Mouse (Mus musculus): Measurements from ENCODE around the gene Adad2.

The Adad2 gene

DNA sequence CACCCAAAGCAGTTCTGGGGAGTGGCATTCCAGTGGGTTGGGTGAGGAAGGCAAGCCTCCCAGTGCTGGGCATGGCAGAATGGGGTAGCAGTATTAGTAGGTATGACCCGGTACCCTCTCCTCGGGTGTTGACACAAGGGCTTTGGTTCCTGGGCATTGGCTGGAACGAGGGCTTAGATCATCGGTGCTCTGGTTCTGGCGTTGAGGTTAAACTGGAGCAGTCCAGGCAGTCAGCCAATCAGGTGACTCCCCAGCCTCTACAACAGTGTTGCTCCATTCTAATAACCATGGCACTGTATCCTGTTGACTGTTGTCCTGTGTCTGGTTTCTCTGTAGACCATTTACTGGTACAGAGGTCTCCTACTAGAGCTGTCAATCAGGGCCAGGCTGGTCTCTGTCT, 5.0 kb downstream of the Adad2 start:
- DNase-seq, result no peak

DNA sequence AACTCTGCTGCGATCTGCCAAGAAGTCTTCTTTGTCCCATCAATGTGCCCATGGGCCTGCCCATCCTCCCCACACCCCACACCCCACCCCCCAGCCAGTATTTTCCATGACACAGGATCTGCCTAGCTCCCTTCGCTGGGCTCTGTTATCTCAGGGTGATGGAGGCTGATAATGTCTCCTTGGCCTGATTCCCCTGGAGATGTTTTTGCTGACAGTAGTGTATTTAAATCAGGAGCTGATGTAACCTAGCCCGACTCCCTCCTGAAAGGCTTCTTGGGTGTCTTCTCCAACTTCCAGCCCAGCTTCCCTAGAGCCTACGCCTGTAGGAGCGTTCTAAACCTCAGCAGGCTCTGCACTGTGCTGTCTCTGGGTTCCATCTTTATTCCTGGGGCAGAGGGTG, 6.3 kb downstream of the Adad2 start:
- no peak for DNase-seq

GRCm38 (mm10) chr8:119620116-119620840, 7.7 kb downstream of the Adad2 start:
- no peak for DNase-seq

- no peak for DNase-seq
Observed at GRCm38 (mm10) chr8:119620848-119621465, 8.4 kb downstream of the Adad2 start.

GRCm38 (mm10) chr8:119622555-119622954, 10.0 kb downstream of the Adad2 start:
- DNase-seq, result no peak

DNA sequence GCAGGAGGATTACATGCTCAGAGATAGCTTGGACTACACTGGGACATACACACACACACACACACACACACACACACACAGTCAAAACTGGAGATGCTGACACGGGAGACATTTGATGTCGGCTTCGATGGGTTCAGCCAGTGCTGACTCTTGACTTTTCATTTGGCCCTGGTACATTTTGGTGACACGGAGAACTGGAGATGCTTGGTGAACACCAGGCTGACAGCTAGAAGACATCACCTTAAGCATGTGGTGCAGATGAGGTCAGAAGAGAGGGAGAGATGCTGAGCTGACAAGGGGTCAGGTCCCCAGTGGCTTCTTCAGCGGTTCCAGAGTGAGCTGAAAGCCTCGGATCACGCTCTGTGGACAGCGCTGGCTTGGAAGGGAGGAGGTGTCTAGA, 10.5 kb downstream of the Adad2 start:
- DNase-seq, result no peak

- no peak for DNase-seq
Observed at GRCm38 (mm10) chr8:119623744-119624143, 11.2 kb downstream of the Adad2 start.

DNA sequence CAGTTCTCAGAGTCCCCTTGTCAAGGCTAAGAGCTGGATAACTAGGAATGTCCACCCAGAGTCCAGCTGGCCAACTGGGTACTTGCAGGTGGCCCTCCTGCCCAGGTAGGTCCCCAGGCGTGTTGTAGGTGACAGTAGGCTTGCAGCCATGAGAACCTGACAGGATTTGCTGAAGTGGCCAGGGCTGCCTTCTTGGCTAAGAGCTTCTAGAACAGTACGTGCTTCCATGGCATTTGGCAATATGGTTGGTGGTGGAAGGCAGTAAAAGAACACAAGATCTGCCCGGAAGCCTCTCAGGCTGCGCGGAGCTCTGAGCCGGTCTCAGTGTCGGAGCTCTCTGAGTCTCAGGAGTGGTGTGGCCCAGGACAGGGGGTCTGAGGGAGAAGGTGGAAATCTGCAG, 12.4 kb downstream of the Adad2 start:
- no peak for DNase-seq

DNA sequence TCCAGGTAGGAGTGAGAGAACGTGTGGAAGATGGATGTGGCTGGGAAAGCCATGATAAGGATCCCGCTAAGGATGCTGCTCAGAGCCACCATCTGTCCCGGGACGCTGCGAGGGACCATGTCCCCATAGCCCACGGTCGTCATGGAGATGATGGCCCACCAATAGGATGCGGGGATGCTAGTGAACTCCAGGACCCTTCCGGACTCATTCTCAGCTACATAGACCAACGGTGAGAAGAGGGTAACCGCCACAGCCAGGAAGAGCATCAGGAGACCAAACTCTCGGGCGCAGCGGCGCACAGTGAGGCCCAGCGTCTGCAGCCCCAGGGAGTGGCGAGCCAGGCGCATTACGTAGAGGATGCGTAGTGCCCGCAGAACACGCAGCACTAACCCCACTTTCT, 13.2 kb downstream of the Adad2 start:
- no peak for DNase-seq

DNA sequence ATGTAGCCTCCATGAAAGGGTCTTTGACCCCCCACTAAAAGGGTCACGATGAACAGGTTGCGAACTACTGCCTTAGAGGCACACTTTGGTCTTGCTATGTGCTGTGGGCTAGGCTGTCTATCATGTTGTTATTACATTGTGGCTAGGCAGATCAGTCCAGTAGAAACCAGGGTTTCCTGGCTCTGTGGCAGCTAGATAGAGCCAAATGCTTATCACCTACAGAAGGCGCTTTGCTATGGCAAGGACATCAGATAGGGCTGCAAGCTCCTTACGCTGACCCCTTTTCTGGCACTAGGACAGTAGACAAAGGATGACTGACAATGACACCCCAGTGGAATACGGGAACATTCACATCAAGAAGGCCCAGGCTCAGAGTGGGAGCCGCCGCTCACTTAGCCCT, 14.7 kb downstream of the Adad2 start:
- DNase-seq, result no peak

GRCm38 (mm10) chr8:119627613-119628359, 15.2 kb downstream of the Adad2 start:
- DNase-seq, result no peak

- no peak for DNase-seq
Observed at GRCm38 (mm10) chr8:119630841-119631240, 18.3 kb downstream of the Adad2 start.

DNA sequence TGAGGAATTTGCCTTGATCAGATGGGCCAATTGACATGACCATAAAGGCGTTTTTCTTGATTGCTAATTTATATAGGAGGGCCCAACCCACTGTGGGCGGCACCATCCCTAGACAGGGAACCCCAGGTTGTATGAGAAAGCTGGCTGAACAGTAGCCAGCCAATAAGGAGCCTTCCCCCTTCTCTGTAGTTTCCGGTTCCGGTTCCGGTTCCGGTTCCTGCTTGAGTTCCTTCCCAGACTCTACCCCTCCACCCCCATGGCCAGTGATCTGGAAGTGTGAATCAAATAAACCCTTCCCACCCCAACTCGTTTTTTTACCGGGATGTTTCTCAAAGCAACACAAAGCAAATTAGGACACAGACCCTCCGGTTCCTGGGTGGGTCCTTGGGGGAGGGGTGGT, 19.7 kb downstream of the Adad2 start:
- no peak for DNase-seq

GRCm38 (mm10) chr8:119632909-119633308, 20.4 kb downstream of the Adad2 start:
- no peak for DNase-seq

GRCm38 (mm10) chr8:119634616-119635336, 22.2 kb downstream of the Adad2 start:
- DNase-seq, result no peak

DNA sequence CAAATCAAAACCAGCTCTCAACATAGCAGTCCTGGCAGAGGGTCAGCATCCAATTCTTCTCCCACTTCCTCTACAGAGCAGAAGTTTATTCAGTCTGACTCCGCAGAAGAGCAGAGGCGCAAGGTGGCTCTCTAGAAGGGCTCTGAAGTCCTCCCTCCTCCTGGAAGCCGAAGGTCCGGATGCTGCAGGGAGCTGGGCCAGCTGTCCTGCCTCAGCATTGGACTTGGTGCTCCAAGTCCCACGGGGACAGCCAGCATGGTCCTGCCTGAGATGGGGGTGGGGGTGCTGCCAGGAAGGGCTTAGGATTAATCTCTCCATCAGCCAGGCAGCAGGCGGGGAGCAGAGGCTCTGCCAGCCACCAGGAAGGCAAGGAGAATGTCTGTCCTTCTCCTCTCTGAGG, 22.8 kb downstream of the Adad2 start, which contains the start of gene Kcng4:
Gene Kcng4, minus strand, starts transcription at position 303 of the 400 bp plus-strand sequence.
- DNase-seq, result no peak

DNA sequence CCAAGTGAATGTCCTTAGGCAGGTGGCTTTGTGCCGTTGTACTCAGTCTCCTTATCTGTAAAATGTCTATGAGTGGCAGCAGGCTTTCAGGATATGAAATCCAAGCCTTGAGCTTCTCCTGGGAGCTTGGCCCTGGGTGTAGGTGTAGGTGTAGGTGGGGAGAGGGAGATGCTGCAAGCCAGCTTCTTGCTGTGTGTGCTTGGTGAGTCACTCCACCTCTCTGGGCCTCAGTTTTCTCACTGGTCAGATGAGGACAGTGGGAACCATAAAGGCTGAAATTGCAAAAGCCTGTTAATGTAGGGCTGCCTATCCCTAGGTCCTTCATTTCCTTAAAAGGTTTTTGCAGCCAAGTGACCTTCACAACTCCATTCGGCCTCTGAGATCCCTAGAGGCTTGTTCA, 23.4 kb downstream of the Adad2 start:
- DNase-seq, result no peak

DNA sequence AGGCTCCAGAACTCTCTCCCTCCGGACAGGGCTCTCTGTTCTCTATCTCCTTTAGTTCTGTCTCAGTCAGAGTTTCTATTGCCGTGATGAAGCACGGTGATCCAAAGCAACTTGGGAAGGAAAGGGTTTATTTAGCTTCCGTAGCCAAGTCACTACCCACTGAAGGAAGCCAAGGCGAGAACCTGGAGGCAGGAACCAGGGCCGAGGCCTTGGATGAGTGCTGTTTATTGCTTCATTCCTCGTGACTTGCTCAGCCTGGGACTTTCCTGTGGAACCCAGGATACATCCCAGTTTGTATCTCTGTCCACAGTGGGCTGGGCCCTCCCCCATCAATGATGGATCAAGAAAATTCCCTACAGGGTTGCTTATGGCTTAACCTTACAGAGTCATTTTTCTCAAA, 24.2 kb downstream of the Adad2 start:
- DNase-seq, result no peak

DNA sequence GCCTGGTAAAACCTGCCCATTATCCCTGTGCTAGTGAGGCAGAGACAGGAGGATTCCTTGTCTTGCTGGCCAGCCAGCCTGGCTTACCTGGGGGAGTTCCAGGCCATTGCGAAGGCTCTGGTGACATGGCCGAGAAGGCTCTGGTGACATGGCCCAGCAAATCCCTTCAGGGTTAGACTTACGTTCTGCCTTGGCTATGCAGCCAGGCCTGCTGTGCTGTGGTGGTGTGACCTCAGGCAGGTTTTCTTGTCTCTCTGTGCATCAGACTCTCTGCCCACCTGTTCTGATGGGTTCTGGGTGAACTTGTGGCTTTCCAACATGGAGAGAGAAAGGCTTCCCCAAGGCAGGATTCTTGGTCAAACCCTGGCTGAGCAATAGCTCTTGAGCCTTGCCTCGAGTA, 24.8 kb downstream of the Adad2 start:
- DNase-seq, result no peak

DNA sequence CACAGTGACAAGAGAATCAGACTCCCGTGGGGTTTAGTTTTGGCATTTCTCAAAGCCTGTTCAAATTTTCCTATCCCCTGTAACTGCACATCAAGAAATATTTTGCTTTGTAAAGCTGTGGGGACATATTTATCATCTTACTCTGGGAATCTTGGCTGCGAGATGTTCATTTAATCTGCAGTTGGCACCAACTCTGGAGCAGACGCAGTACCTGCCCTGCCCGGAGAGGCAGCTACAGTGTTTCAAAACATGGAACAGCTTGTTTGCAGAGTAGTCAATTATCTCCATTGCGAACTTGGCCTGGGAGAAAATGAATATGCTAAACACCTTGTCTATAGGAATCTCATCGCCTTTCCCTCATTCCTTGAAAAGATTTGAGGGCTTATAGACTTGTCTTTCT, 25.7 kb downstream of the Adad2 start:
- no peak for DNase-seq

DNA sequence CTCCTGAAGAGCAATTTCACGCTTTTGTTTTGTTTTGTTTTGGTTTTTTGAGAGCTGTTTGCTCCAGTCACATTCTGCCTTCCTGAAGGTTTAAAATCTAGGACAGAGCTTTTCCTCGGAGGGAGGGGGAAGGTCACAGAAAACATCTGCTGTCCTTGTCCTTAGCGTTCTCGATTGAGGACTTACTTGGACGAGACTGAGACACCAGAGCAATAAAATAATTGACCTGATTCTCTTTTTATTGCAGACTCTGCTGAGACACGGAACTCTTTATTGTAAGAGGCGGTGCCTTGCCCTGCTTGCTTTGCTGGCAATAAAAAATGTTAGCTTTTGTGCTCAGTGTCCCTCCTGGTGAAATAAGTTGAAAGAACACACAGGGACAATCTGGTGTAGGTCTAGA, 27.3 kb downstream of the Adad2 start:
- DNase-seq, result no peak

GRCm38 (mm10) chr8:119641058-119641457, 28.5 kb downstream of the Adad2 start:
- no peak for DNase-seq

DNA sequence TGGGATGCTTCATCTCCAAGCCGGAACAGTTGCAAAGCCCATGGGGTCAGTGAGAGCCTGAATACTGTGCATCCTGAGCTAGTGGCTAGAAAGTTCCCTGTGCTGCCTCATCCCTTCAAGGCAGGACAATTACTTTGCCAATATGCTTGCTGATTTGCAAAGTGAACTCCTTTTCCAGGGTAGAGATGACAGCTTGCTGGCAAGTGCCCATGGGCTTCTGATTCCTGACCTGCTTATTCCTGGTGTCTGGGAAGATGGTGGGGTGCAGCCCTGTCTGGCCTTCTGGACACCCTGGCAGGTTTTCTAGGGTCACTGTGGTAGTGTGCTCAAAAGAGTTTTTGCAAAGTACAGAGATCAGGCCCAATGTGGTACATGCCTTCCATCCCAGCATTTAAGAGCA, 30.4 kb downstream of the Adad2 start:
- DNase-seq, result no peak
